Mouse (Mus musculus) megakaryocyte, embryonic 14.5 days (primary cell): Measurements from ENCODE around the gene Fkbpl. TPM values are rescaled to one million over a fixed set of nuclear protein-coding genes. Genes with fewer than 3 reads are reported as not detected.

Experiments used
- H3K27me3 ChIP-seq: replicated peaks from 2 replicates; pipeline ENCODE3; 2012; ENCODE audit warnings: inconsistent platforms
- H3K36me3 ChIP-seq: replicated peaks from 2 replicates; pipeline ENCODE3; 2012; ENCODE audit warnings: low read length, inconsistent platforms, mixed read lengths
- H3K4me1 ChIP-seq: 2 replicates; pipeline ENCODE4 v1.6.1; 2012; ENCODE audit warnings: inconsistent platforms
- H3K4me3 ChIP-seq: replicated peaks from 2 replicates; pipeline ENCODE3; 2012; ENCODE audit warnings: moderate library complexity, mild to moderate bottlenecking, inconsistent platforms
- H3K9me3 ChIP-seq: 2 replicates; pipeline ENCODE4 v1.6.1; 2012; ENCODE audit warnings: inconsistent platforms
- FLI1 ChIP-seq: IDR thresholded peaks from 2 replicates; pipeline ENCODE4 v1.6.1; 2012; ENCODE audit warnings: low read length, inconsistent platforms, mixed read lengths
- GATA1 ChIP-seq: IDR thresholded peaks from 3 replicates; pipeline ENCODE4 v1.6.1; 2012; ENCODE audit warnings: mixed read lengths, low read length, inconsistent platforms, borderline replicate concordance
- polyA plus RNA-seq: library from polyadenylated mRNA; stranded (reverse); fragments of >175 nt; gene quantifications from 2 replicates; pipeline ENCODE4 v1.2.3, GENCODE M21; 2012; ENCODE audit warnings: low replicate concordance; ENCODE audit not compliant: insufficient read depth

Fkbpl gene
- polyA plus RNA-seq, 1 experiment, result 22.5 TPM

GRCm38 (mm10) chr17:34654392-34654791 is 9.8 kb downstream of the Fkbpl start:
- Histone ChIP-seq H3K4me1 (peaks cover 56% of the 10 kb centered on the region), H3K9me3 (no peaks in the 10 kb centered on the region), H3K36me3 (peaks cover 69% of the 10 kb centered on the region), H3K4me3 (no peak overlapping the region), H3K27me3 (peaks cover 17% of the 10 kb centered on the region)
- no peak for TF ChIP-seq GATA1

- Histone ChIP-seq H3K27me3 (peaks cover 24% of the 10 kb centered on the region), H3K4me1 (peaks cover 62% of the 10 kb centered on the region), H3K9me3 (no peaks in the 10 kb centered on the region), H3K36me3 (peaks cover 62% of the 10 kb centered on the region), H3K4me3 (no peak overlapping the region)
- TF ChIP-seq GATA1, result no peak
Observed at GRCm38 (mm10) chr17:34655160-34655559, 10.6 kb downstream of the Fkbpl start.

GRCm38 (mm10) chr17:34655581-34655991 is 11.0 kb downstream of the Fkbpl start:
- TF ChIP-seq GATA1 (no peak), FLI1 (no peak)
- no peak overlapping the region for H3K4me3 ChIP-seq
- peaks cover 28% of the 10 kb centered on the region for H3K27me3 ChIP-seq
- H3K4me1 ChIP-seq, result peaks cover 65% of the 10 kb centered on the region
- no peaks in the 10 kb centered on the region for H3K9me3 ChIP-seq
- H3K36me3 ChIP-seq, result peaks cover 57% of the 10 kb centered on the region

DNA sequence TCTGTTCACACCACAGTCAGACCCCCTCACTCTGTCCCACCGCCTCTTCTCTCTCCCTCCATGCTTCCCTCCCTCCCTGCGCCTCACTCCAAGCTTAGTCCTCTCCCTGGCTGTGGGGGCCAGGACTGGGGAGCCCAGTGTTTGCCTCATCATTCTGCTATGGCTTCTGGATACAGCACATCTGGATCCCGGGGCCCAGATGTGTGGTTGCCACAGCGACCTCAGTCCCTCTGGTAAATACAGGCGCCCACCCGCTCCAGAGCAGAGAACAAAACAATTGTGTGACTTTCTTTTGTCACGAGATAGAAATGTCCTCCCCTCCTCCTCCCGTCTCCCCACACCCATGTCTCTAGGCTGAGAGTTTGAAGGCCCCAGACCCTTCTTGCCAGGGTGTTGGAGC is 12.1 kb downstream of the Fkbpl start:
- H3K27me3 ChIP-seq, result peaks cover 39% of the 10 kb centered on the region
- no peak for TF ChIP-seq GATA1
- no peak for TF ChIP-seq FLI1
- peaks cover 47% of the 10 kb centered on the region for H3K36me3 ChIP-seq
- H3K4me1 ChIP-seq, result peaks cover 68% of the 10 kb centered on the region
- H3K4me3 ChIP-seq, result no peak overlapping the region
- H3K9me3 ChIP-seq, result no peaks in the 10 kb centered on the region

DNA sequence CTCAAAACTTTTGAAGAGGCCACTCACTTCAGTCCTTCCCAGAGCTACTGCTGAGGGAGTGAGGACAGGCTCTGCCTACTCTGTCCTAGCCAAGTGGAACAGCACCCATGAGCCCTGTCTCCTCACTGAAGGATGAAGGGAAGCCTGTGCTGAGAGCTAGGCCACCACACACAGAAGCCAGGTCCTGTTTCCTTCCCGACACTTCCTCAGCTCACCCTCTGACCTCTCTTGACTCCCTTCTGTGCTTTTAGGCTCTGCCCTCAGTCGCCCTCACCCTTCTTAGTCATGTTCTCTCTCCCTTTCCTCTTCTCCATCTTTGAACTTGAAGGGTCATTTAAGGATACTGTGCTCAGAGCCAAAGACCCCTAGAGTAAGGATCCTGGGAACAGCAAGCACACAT is 12.7 kb downstream of the Fkbpl start:
- Histone ChIP-seq H3K4me3 (no peak overlapping the region), H3K27me3 (peaks cover 40% of the 10 kb centered on the region), H3K4me1 (peaks cover 69% of the 10 kb centered on the region), H3K9me3 (no peaks in the 10 kb centered on the region), H3K36me3 (peaks cover 41% of the 10 kb centered on the region)
- no peak for TF ChIP-seq FLI1
- TF ChIP-seq GATA1, result no peak

DNA sequence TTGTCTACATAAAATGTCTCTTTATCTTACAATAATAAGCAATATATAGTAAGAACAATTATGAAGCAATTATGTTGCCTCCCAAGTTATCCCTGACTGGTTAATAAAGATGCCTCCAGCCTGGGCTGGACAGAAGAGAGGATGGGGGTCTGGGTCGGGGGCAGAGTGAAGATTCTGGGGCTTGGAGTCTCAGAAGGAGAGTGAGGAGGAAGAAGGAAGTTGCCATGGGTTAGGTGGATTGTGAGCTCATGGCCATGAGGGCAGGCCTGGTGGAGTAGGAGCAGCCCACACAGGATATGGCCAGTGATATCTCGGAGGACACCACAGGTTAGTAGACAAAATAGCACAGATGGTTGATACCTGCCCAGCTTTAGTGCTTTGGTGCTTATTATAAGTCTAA is 13.6 kb downstream of the Fkbpl start:
- H3K36me3 ChIP-seq, result peaks cover 32% of the 10 kb centered on the region
- no peak overlapping the region for H3K4me3 ChIP-seq
- H3K9me3 ChIP-seq, result no peaks in the 10 kb centered on the region
- TF ChIP-seq FLI1, result no peak
- no peak for TF ChIP-seq GATA1
- H3K27me3 ChIP-seq, result peaks cover 48% of the 10 kb centered on the region
- peaks cover 69% of the 10 kb centered on the region for H3K4me1 ChIP-seq

DNA sequence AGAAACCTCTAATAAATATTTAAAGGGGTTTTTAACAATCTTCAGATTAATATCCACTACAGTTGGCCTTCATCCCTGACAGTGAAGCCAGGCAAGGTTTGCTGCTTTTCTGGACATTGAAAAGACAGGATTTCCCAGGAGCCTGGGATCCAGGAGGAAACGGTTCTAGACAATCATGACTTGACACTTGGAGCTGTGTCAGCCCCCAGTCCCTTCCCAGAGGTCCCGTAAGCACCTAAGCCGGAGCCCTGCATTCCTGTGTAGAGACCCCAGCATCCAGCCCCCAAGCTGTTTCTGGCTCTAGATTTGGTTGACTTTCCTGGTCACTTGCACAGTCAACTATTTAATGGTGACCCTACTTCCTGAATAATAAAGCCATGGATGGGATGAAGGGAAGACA is 14.0 kb downstream of the Fkbpl start:
- TF ChIP-seq GATA1, result no peak
- TF ChIP-seq FLI1, result no peak
- H3K4me1 ChIP-seq, result peaks cover 69% of the 10 kb centered on the region
- peaks cover 52% of the 10 kb centered on the region for H3K27me3 ChIP-seq
- no peaks in the 10 kb centered on the region for H3K9me3 ChIP-seq
- peaks cover 27% of the 10 kb centered on the region for H3K36me3 ChIP-seq
- H3K4me3 ChIP-seq, result no peak overlapping the region

DNA sequence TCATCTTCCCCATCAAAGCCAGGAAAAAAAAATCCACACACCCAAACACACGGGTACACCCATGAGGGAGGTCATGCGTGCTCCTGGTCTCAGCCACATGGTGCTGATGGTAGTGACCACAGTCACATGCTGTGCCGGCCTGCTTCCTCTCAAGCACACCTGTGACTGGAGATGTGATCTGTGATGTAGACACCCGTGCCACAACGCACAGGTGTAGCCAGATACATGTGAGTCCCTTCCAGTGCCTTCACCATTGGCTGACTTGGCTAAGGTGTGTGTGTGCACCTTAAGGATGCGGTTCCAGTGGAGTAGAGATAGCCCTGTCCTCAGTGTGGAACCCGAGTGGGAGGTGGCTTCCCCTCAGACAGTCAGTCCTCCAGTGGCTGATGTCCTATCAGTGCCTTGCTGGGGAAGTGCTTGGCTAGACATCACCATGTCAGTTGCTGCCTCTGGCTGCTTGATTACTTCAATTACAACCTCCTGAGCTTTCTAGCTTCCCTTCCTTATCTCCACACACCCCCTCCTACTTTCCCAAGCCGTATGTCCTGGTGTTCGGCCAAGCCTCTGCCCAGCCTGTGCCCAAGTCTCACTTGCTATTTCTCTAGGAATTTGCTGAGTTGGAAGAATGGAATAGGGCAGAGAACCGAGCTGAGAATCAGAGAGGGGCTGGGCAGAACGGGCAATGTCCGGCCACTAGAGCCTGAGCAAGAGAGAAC is 14.8 kb downstream of the Fkbpl start:
- Histone ChIP-seq H3K4me3 (peak overlapping the region; percentile 50), H3K27me3 (peaks cover 56% of the 10 kb centered on the region)
- no peak for TF ChIP-seq FLI1
- TF ChIP-seq GATA1, result no peak

GRCm38 (mm10) chr17:34659897-34660214 is 15.3 kb downstream of the Fkbpl start:
- no peak overlapping the region for H3K4me3 ChIP-seq
- TF ChIP-seq GATA1 (no peak), FLI1 (no peak)
- H3K36me3 ChIP-seq, result peaks cover 15% of the 10 kb centered on the region
- H3K4me1 ChIP-seq, result peaks cover 61% of the 10 kb centered on the region
- H3K27me3 ChIP-seq, result peaks cover 60% of the 10 kb centered on the region
- no peaks in the 10 kb centered on the region for H3K9me3 ChIP-seq

More for the DNA sequence above, 14.8 kb downstream of the Fkbpl start:
- peaks cover 65% of the 10 kb centered on the region for H3K4me1 ChIP-seq
- peaks cover 20% of the 10 kb centered on the region for H3K36me3 ChIP-seq
- no peaks in the 10 kb centered on the region for H3K9me3 ChIP-seq

DNA sequence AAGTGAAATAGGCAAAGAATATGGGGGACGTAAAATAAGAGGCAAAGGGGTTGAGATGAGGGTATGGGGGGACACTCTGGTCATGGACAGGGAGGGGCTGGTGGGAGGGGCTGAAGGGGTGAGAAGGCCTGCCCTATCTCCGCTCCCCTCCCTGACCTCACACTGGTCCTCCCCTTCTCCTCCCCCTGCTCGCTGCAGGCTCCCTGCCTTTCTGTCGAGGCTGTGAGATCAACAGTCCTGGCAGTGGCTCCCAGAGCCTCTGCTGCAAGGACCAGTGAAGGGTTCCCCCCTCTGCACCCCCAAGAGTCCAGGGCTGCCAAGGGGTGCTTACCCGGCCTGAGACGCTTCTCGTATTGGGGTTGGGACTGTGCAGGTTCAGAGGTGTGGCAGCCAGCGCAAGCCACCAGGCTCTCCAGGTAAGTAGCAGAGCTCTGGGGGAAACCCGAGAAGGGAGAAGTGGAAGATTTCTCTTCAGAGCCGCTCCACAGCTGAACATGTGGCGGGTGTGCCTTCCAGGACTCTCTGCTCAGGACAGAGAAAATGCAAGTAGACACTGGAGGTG is 15.8 kb downstream of the Fkbpl start:
- Histone ChIP-seq H3K4me1 (peaks cover 56% of the 10 kb centered on the region), H3K4me3 (peak overlapping the region; percentile 54), H3K9me3 (no peaks in the 10 kb centered on the region), H3K27me3 (peaks cover 65% of the 10 kb centered on the region), H3K36me3 (peaks cover 10% of the 10 kb centered on the region)
- TF ChIP-seq GATA1, result no peak
- TF ChIP-seq FLI1, result no peak
